Mouse (Mus musculus) midbrain, embryonic 14.5 days (tissue): ENCODE results near the gene Mast3. TPM values are rescaled to one million over a fixed set of nuclear protein-coding genes. Genes with fewer than 3 reads are reported as not detected.
A peak's percentile ranks its signal among the peaks of the same experiment; 100 is the strongest.

ENCODE experiments used
- ATAC-seq: fragments of 200-750 bp; cut with Nextera tagmentation; 2 replicates; pipeline ENCODE4 v1.8.0; 2017; ENCODE audit warnings: moderate number of reproducible peaks, moderate library complexity; ENCODE audit not compliant: low FRiP score, low TSS enrichment
- DNase-seq: peaks from one replicate; pipeline ENCODE4 v3.0.0-alpha.2; 2015
- H3K27ac ChIP-seq: fragments of 300-500 bp; sonication (generic); replicated peaks from 2 replicates; pipeline ENCODE4 v1.5.1; 2014; ENCODE audit warnings: mild to moderate bottlenecking, low read depth, low read length, moderate library complexity
- H3K27me3 ChIP-seq: fragments of 300-500 bp; sonication (generic); 2 replicates; pipeline ENCODE4 v1.6.1; 2014; ENCODE audit warnings: low read length, control low read depth, mixed read lengths; ENCODE audit not compliant: control insufficient read depth, insufficient read depth
- H3K36me3 ChIP-seq: fragments of 300-500 bp; sonication (generic); 2 replicates; pipeline ENCODE4 v1.6.1; 2014; ENCODE audit warnings: low read length, control low read depth; ENCODE audit not compliant: control insufficient read depth, insufficient read depth
- H3K4me1 ChIP-seq: fragments of 300-500 bp; sonication (generic); 2 replicates; pipeline ENCODE4 v1.6.1; 2014; ENCODE audit warnings: mild to moderate bottlenecking, antibody characterized with exemption, low read length, control low read depth; ENCODE audit not compliant: control insufficient read depth, insufficient read depth
- H3K4me2 ChIP-seq: fragments of 300-500 bp; sonication (generic); 2 replicates; pipeline ENCODE4 v1.6.1; 2014; ENCODE audit warnings: mild to moderate bottlenecking, low read length, moderate library complexity
- H3K4me3 ChIP-seq: fragments of 300-500 bp; sonication (generic); replicated peaks from 2 replicates; pipeline ENCODE4 v1.5.1; 2014; ENCODE audit warnings: low read depth, low read length
- H3K9ac ChIP-seq: fragments of 300-500 bp; sonication (generic); replicated peaks from 2 replicates; pipeline ENCODE4 v1.6.1; 2014; ENCODE audit warnings: mild to moderate bottlenecking, low read length, moderate library complexity
- H3K9me3 ChIP-seq: fragments of 300-500 bp; sonication (generic); 2 replicates; pipeline ENCODE4 v1.6.1; 2016; ENCODE audit warnings: low read length, control low read depth, mixed read lengths; ENCODE audit not compliant: control insufficient read depth
- WGBS: fragments of 180-500 bp; shearing (Covaris S2); extraction: QIAGEN DNeasy Blood & Tissue Kit; methylation state at CpG from one replicate; pipeline ENCODE4 v1.1.7; 2014; 5-methylcytosine and 5-hydroxymethylcytosine counted together
- polyA plus RNA-seq: library from polyadenylated mRNA; unstranded; fragments of >200 nt; fragmentation: Nextera tagmentation; extraction: Ambion mirVana; gene quantifications from 2 replicates; pipeline ENCODE4 v1.2.1, GENCODE M21; 2014

The Mast3 gene
- polyA plus RNA-seq, 1 experiment from 2014 or later: 24.3 TPM

GRCm38 (mm10) chr8:70760350-70760749 is 44.5 kb downstream of the Mast3 start:
- WGBS: under 1% methylated on average over 22 of the region's 22 CpGs
- H3K9me3 ChIP-seq: no peaks in the 10 kb centered on the region
- peaks cover 37% of the 10 kb centered on the region for H3K36me3 ChIP-seq
- peak overlapping the region; percentile 73 for H3K27ac ChIP-seq
- no peaks in the 10 kb centered on the region for H3K27me3 ChIP-seq
- peak overlapping the region; percentile 60 for H3K4me3 ChIP-seq
- no peak for DNase-seq
- H3K4me1 ChIP-seq: peaks cover 22% of the 10 kb centered on the region
- H3K9ac ChIP-seq: peak overlapping the region; percentile 79
- ATAC-seq: no peak; the same call in 1 of the 2 replicates
- peak overlapping the region; percentile 84 for H3K4me2 ChIP-seq

DNA sequence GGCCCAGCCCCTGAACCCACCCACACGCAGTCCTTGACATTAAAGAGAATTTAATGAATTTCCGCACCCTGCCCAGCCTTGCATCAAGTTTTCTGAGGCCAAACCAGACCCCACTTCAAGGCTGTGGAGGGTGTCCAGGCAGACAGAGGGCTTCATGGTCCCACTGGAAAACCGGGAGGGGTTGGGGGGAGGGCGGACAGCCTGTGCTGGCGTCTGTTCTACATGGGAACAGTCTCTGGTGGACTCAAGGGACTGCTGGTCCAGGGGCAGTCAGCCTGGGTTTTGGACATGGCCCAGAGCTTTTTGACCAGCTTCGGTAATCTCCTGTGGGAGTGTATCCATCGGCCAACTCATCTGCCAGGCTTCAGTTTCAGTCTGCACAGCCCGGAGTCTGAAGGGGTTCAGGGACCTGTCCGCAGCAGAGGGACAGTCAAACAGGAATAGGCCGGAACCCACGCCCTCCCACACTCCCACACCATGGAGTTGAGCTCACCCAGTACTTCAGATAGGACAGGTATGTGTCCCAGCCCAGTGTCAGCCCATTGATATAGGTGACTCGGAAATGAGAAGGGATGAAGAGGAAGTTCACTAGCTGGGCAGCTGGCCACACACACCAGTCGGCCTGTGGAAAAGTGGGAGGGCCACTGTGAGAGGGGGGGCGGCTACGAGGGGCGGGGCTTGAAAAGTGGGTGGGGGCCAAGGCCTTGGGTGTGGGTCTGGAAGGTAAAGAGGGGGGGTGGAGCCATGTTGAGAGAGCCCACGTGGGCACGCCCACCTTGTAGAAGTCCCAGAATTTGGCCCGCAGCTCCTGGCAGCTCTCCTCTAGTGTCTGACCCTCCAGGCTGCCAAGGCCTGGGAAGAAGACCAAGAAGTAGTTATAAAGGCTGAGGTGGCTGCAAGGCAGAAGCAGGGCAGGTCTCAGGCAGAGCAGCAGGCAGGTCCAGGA is 46.0 kb downstream of the Mast3 start:
- Histone ChIP-seq H3K27ac (no peak overlapping the region), H3K4me2 (no peak overlapping the region; the same call in 1 of the 2 replicates), H3K4me1 (peaks cover 25% of the 10 kb centered on the region), H3K9me3 (no peaks in the 10 kb centered on the region), H3K9ac (no peak overlapping the region), H3K4me3 (0 out of 2 replicates have a peak overlapping the region, but pooled peaks have one; percentile 60), H3K27me3 (no peaks in the 10 kb centered on the region), H3K36me3 (peaks cover 32% of the 10 kb centered on the region)
- 72% methylated on average over 19 of the region's 19 CpGs for WGBS
- no peak for DNase-seq
- no peak for ATAC-seq

GRCm38 (mm10) chr8:70758308-70758615 is 46.6 kb downstream of the Mast3 start:
- DNase-seq: no peak
- Histone ChIP-seq H3K27me3 (no peaks in the 10 kb centered on the region), H3K4me2 (no peak overlapping the region), H3K9ac (no peak overlapping the region), H3K4me1 (peaks cover 25% of the 10 kb centered on the region), H3K4me3 (no peak overlapping the region), H3K27ac (no peak overlapping the region), H3K9me3 (no peaks in the 10 kb centered on the region), H3K36me3 (peaks cover 32% of the 10 kb centered on the region)
- no peak for ATAC-seq
- WGBS: 82% methylated on average over 7 of the region's 7 CpGs

GRCm38 (mm10) chr8:70757523-70758307 is 47.1 kb downstream of the Mast3 start:
- 71% methylated on average over 22 of the region's 22 CpGs for WGBS
- H3K9ac ChIP-seq: no peak overlapping the region
- H3K27ac ChIP-seq: no peak overlapping the region
- DNase-seq (no peak), ATAC-seq (no peak)
- no peak overlapping the region for H3K4me3 ChIP-seq
- peaks cover 32% of the 10 kb centered on the region for H3K36me3 ChIP-seq
- H3K4me1 ChIP-seq: peaks cover 25% of the 10 kb centered on the region
- no peak overlapping the region for H3K4me2 ChIP-seq
- no peaks in the 10 kb centered on the region for H3K9me3 ChIP-seq
- no peaks in the 10 kb centered on the region for H3K27me3 ChIP-seq

DNA sequence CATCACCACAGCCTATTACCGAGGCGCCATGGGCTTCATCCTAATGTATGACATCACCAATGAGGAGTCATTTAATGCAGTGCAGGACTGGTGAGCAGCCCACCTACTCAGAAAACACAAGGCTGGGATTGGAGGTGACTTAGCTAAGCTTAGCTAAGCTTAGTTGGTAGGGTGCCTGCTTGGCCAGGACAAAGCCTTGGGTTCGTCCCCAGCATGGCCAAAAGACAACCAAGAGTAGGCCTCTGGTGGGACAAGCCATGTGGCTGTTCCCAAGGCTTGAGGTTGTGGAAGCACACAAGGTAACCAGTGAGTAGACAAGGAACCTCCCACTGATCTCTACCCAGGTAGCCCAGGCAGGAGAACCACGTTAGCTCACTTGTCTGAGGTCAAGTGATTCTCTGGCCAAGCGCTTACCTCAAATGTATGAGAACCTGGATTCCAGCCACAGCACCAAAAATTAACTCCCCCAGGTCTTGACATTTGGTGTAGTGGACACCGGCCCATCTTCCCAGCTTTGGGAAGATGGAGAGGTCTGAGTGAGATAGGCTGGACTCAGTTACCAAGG is 48.3 kb downstream of the Mast3 start:
- Histone ChIP-seq H3K27me3 (no peaks in the 10 kb centered on the region), H3K4me1 (peaks cover 25% of the 10 kb centered on the region), H3K9ac (no peak overlapping the region), H3K4me2 (no peak overlapping the region), H3K9me3 (no peaks in the 10 kb centered on the region), H3K4me3 (no peak overlapping the region), H3K36me3 (peaks cover 32% of the 10 kb centered on the region), H3K27ac (no peak overlapping the region)
- ATAC-seq: no peak
- 93% methylated on average over 6 of the region's 6 CpGs for WGBS
- DNase-seq: no peak

GRCm38 (mm10) chr8:70755661-70756475 is 49.0 kb downstream of the Mast3 start:
- H3K4me1 ChIP-seq: peaks cover 21% of the 10 kb centered on the region
- no peaks in the 10 kb centered on the region for H3K27me3 ChIP-seq
- no peaks in the 10 kb centered on the region for H3K9me3 ChIP-seq
- H3K4me3 ChIP-seq: peak overlapping the region; percentile 76
- H3K9ac ChIP-seq: peak overlapping the region; percentile 83
- ATAC-seq (no peak), DNase-seq (no peak)
- H3K27ac ChIP-seq: no peak overlapping the region
- peaks cover 32% of the 10 kb centered on the region for H3K36me3 ChIP-seq
- H3K4me2 ChIP-seq: peak overlapping the region; percentile 81
- 85% methylated on average over 24 of the region's 24 CpGs for WGBS

DNA sequence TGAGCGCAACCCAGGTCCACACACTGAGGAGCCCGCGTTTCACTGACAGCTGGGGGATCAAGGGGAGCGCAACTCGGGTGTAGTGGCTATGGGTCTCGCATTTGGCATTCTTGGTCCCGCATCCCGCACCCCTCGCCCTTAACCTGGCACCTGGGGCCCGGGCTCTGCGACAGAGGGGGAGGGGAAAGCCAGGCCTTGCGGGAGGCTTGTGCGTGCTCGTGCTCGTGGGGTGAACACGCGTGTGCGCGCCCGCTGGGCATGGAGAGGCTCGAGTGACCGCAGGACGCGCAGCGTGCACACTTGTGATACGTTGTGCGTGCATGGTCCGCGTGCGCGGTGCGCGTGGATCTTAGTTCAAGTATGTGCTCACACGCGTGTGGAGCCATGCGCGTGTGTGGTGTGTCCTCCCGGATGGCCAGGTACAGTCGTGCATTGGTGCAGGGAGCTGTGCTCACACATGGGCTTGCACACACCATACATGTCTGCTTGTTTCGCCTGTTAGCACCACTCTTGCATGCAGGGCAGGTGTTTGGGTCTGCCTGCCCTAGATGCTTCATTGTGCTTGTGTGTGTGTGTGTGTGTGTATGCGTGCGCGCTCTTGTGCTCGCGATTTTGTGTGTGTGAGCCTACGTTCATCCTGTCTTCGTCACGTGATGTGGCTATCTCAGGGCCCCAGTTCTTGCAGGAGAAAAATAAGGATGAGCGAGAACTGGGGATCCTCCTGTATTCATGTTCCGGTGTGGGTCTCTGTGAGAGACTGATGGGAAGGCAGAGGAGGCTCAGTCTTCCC is 49.8 kb downstream of the Mast3 start:
- ATAC-seq: peak; percentile 53
- 15% methylated on average over 50 of the region's 50 CpGs for WGBS
- peaks cover 19% of the 10 kb centered on the region for H3K4me1 ChIP-seq

More for the DNA sequence above, 49.8 kb downstream of the Mast3 start:
- Histone ChIP-seq H3K4me2 (peak overlapping the region; percentile 81), H3K27me3 (no peaks in the 10 kb centered on the region), H3K9me3 (no peaks in the 10 kb centered on the region), H3K27ac (peak overlapping the region; percentile 91), H3K4me3 (peak overlapping the region; percentile 76), H3K9ac (peak overlapping the region; percentile 83), H3K36me3 (peaks cover 32% of the 10 kb centered on the region)
- DNase-seq: peak; percentile 88
